Mouse (Mus musculus) olfactory bulb, adult 2 months (tissue): ENCODE measurements around the gene Gnat1.

Experiments
- CTCF ChIP-seq: fragments of 200-500 bp; IDR thresholded peaks from 2 replicates; pipeline ENCODE4 v1.5.1; 2012; ENCODE audit warnings: low read depth, mild to moderate bottlenecking, low read length, moderate library complexity; ENCODE audit not compliant: insufficient read depth
- POLR2A ChIP-seq: fragments of 200-500 bp; IDR thresholded peaks from 2 replicates; pipeline ENCODE4 v1.6.1; 2012; ENCODE audit warnings: mild to moderate bottlenecking, low read depth, low read length, moderate library complexity; ENCODE audit not compliant: insufficient read depth

GRCm38 (mm10) chr9:107637070-107637469 lies 42.4 kb downstream of the Gnat1 start:
- TF ChIP-seq CTCF (no peak), POLR2A (no peak)
